In genomic region chr8:78741496-78741895, GRCm38 (mm10) we compare ENCODE assay signal across 9 mouse cellular contexts.
A peak's percentile ranks its signal among the peaks of the same experiment; 100 is the strongest.
DNase-seq lines count a peak whose midpoint lies in the region; ATAC-seq and TF ChIP-seq lines count a peak whose summit lies in the region.
"Had no signal": no experiment of that assay in that cellular context is flagged by ENCODE, and none has a peak within 500 bp of the region (broad histone marks: within the 10 kb centered on the region; RNA-seq: fewer than 3 reads in every experiment).

No protein-coding gene starts in this region.

- intact Hi-C loops in gastrocnemius, postnatal 36 days (cut with DNase I): loop anchor here (5.0 kb wide), 2 partner anchors 499 to 679 kb away; no protein-coding TSS in a partner anchor

- no peak for ATAC-seq in heart, embryonic 13.5 days (ENCODE audit: extremely low read depth, insufficient number of reproducible peaks, low FRiP score, low TSS enrichment)
- ATAC-seq in limb, embryonic 15.5 days (ENCODE audit: insufficient number of reproducible peaks, low FRiP score, low TSS enrichment, low read depth): no peak

- H3K36me3 ChIP-seq in kidney, adult 2 months (ENCODE audit: control insufficient read depth, insufficient read depth, low read length): no peaks in the 10 kb centered on the region
- no peaks in the 10 kb centered on the region for H3K36me3 ChIP-seq in heart, embryonic 13.5 days
- H3K36me3 ChIP-seq in limb, embryonic 15.5 days: no peaks in the 10 kb centered on the region

- no peaks in the 10 kb centered on the region for H3K9me3 ChIP-seq in heart, embryonic 13.5 days
- H3K9me3 ChIP-seq in limb, embryonic 15.5 days: no peaks in the 10 kb centered on the region

- TF ChIP-seq CTCF in kidney, adult 2 months (conservative IDR thresholded peaks at IDR 0.05; ENCODE audit: insufficient read depth, insufficient read length, low read depth, low read length): no peak
- TF ChIP-seq CTCF in bone marrow, adult 2 months (IDR thresholded peaks at IDR 0.05; ENCODE audit: control insufficient read depth, insufficient read depth, low read length): no peak

- H3K4me2 ChIP-seq in heart, embryonic 13.5 days: peak overlapping the region; percentile 19
- H3K4me2 ChIP-seq in limb, embryonic 15.5 days: 0 out of 2 replicates have a peak overlapping the region, but pooled peaks have one; percentile 12

- peak; percentile 17 for DNase-seq in kidney, adult 2 months
- DNase-seq in kidney, adult 18-20 months: no peak
- DNase-seq in spleen, adult 18-20 months: no peak
- no peak for DNase-seq in ovary, postnatal 14 days (ENCODE audit: low spot score)
- DNase-seq in gastrocnemius, postnatal 36 days: no peak
- DNase-seq: cerebellum, adult 9-11 months had no signal

- 53% methylated on average over 3 of the region's 3 CpGs for WGBS in kidney, adult 2 months
- WGBS in bone marrow, adult 2 months: 64% methylated on average over 3 of the region's 3 CpGs
- WGBS in heart, embryonic 13.5 days: 44% methylated on average over 3 of the region's 3 CpGs
- WGBS in limb, embryonic 15.5 days: 53% methylated on average over 3 of the region's 3 CpGs

- H3K4me1 ChIP-seq in kidney, adult 2 months (ENCODE audit: control insufficient read depth, insufficient read depth, low read length): peaks cover 5% of the 10 kb centered on the region
- H3K4me1 ChIP-seq in bone marrow, adult 2 months (ENCODE audit: control insufficient read depth, insufficient read depth, low read length): peaks cover 4% of the 10 kb centered on the region
- peaks cover 35% of the 10 kb centered on the region for H3K4me1 ChIP-seq in heart, embryonic 13.5 days
- H3K4me1 ChIP-seq in limb, embryonic 15.5 days: peaks cover 46% of the 10 kb centered on the region

- H3K4me3 ChIP-seq in kidney, adult 2 months (ENCODE audit: insufficient read depth, low read depth, low read length): no peak overlapping the region
- H3K4me3 ChIP-seq in bone marrow, adult 2 months (replicated peaks; ENCODE audit: control insufficient read depth, low read depth, low read length): no peak overlapping the region
- H3K4me3 ChIP-seq in heart, embryonic 13.5 days: no peak overlapping the region
- no peak overlapping the region for H3K4me3 ChIP-seq in limb, embryonic 15.5 days

- no peak for TF ChIP-seq POLR2A in kidney, adult 2 months (IDR thresholded peaks at IDR 0.05; ENCODE audit: low read depth, low read length)
- no peak for TF ChIP-seq POLR2A in bone marrow, adult 2 months (IDR thresholded peaks at IDR 0.05; ENCODE audit: borderline replicate concordance, control insufficient read depth, low read depth, low read length)

- peak overlapping the region; percentile 50; the same call in 1 of the 2 replicates for H3K9ac ChIP-seq in heart, embryonic 13.5 days
- no peak overlapping the region for H3K9ac ChIP-seq in limb, embryonic 15.5 days

- no peaks in the 10 kb centered on the region for H3K27me3 ChIP-seq in kidney, adult 2 months (replicated peaks; ENCODE audit: control insufficient read depth, insufficient read depth, low read length)
- H3K27me3 ChIP-seq in heart, embryonic 13.5 days (replicated peaks): no peaks in the 10 kb centered on the region
- no peaks in the 10 kb centered on the region for H3K27me3 ChIP-seq in limb, embryonic 15.5 days

- peak overlapping the region; percentile 77 for H3K27ac ChIP-seq in kidney, adult 2 months (ENCODE audit: insufficient read depth, low read depth, low read length)
- 0 out of 2 replicates have a peak overlapping the region, but pooled peaks have one; percentile 31 for H3K27ac ChIP-seq in bone marrow, adult 2 months (ENCODE audit: control insufficient read depth, insufficient read depth, low read depth, low read length, poor library complexity)
- peak overlapping the region; percentile 97 for H3K27ac ChIP-seq in heart, embryonic 13.5 days (replicated peaks)
- peak overlapping the region; percentile 92 for H3K27ac ChIP-seq in limb, embryonic 15.5 days

Comparison
In these comparisons a context has a peak if more than half of its experiments do, and no peak if none do; other contexts are left out.
1. H3K27ac ChIP-seq: peak in every context shown above with its lines; median percentile 97 in heart, embryonic 13.5 days; 92 in limb, embryonic 15.5 days; 77 in kidney, adult 2 months; 31 in bone marrow, adult 2 months.